Mouse (Mus musculus): ENCODE data around the gene Rpain. TPM values are rescaled to one million over a fixed set of nuclear protein-coding genes. Genes with fewer than 3 reads are reported as not detected.

The Rpain gene
- total RNA-seq, 1 experiment from 2014 or later = 45.4 TPM

- no peak for ATAC-seq (ENCODE audit: extremely low read depth, insufficient number of reproducible peaks, low FRiP score, poor library complexity, severe bottlenecking)
Observed at GRCm38 (mm10) chr11:70982030-70982429, 12.0 kb downstream of the Rpain start.

GRCm38 (mm10) chr11:70982557-70983228, 12.7 kb downstream of the Rpain start, which contains the start of gene C1qbp:
Gene C1qbp (minus strand): TSS chr11:70983026.
- ATAC-seq (ENCODE audit: extremely low read depth, insufficient number of reproducible peaks, low FRiP score, poor library complexity, severe bottlenecking) = peak; percentile 94

GRCm38 (mm10) chr11:71001167-71001566, 31.2 kb downstream of the Rpain start:
- ATAC-seq (ENCODE audit: extremely low read depth, insufficient number of reproducible peaks, low FRiP score, poor library complexity, severe bottlenecking) = no peak

GRCm38 (mm10) chr11:71003611-71004315, 33.8 kb downstream of the Rpain start:
- ATAC-seq (ENCODE audit: extremely low read depth, insufficient number of reproducible peaks, low FRiP score, poor library complexity, severe bottlenecking) = no peak

GRCm38 (mm10) chr11:71004316-71004773, 34.3 kb downstream of the Rpain start, which contains the start of gene Dhx33:
Gene Dhx33 (minus strand): TSS chr11:71004437.
- peak; percentile 99 for ATAC-seq (ENCODE audit: extremely low read depth, insufficient number of reproducible peaks, low FRiP score, poor library complexity, severe bottlenecking)

GRCm38 (mm10) chr11:71005046-71005445, 35.0 kb downstream of the Rpain start:
- ATAC-seq (ENCODE audit: extremely low read depth, insufficient number of reproducible peaks, low FRiP score, poor library complexity, severe bottlenecking) = no peak

GRCm38 (mm10) chr11:71007026-71007425, 37.0 kb downstream of the Rpain start:
- ATAC-seq (ENCODE audit: extremely low read depth, insufficient number of reproducible peaks, low FRiP score, poor library complexity, severe bottlenecking) = no peak

- no peak for ATAC-seq (ENCODE audit: extremely low read depth, insufficient number of reproducible peaks, low FRiP score, poor library complexity, severe bottlenecking)
Observed at GRCm38 (mm10) chr11:71007831-71008230, 37.8 kb downstream of the Rpain start.

- ATAC-seq (ENCODE audit: extremely low read depth, insufficient number of reproducible peaks, low FRiP score, poor library complexity, severe bottlenecking) = no peak
Observed at GRCm38 (mm10) chr11:71008321-71008720, 38.3 kb downstream of the Rpain start.

- ATAC-seq (ENCODE audit: extremely low read depth, insufficient number of reproducible peaks, low FRiP score, poor library complexity, severe bottlenecking) = no peak
Observed at GRCm38 (mm10) chr11:71012743-71013142, 42.7 kb downstream of the Rpain start.

- ATAC-seq (ENCODE audit: extremely low read depth, insufficient number of reproducible peaks, low FRiP score, poor library complexity, severe bottlenecking) = no peak
Observed at GRCm38 (mm10) chr11:71017051-71017450, 47.0 kb downstream of the Rpain start.

GRCm38 (mm10) chr11:71018416-71019200, 48.6 kb downstream of the Rpain start:
- ATAC-seq (ENCODE audit: extremely low read depth, insufficient number of reproducible peaks, low FRiP score, poor library complexity, severe bottlenecking) = no peak

GRCm38 (mm10) chr11:71019201-71020068, 49.4 kb downstream of the Rpain start, which contains the start of the genes Mis12 and Derl2:
Gene Mis12 (plus strand): TSS chr11:71019611.
Gene Derl2 (minus strand): TSS chr11:71019841.
- ATAC-seq (ENCODE audit: extremely low read depth, insufficient number of reproducible peaks, low FRiP score, poor library complexity, severe bottlenecking) = peak; percentile 95

Other genes starting within 250 kb of the Rpain start
- 2.6 and 2.8 TPM in 2 replicates for gene Zfp3, start 206.0 kb upstream of the Rpain start, total RNA-seq (2017)
- 15.1 and 25.1 TPM in 2 replicates for gene Scimp, start 157.6 kb upstream of the Rpain start, total RNA-seq (2017)
- gene Rabep1, start 125.4 kb upstream of the Rpain start, total RNA-seq (2017) = 76.0 and 84.5 TPM in 2 replicates
- gene Nup88, start 240 bp upstream of the Rpain start, total RNA-seq (2017) = 133 and 141 TPM in 2 replicates
- gene C1qbp, start 12.8 kb downstream of the Rpain start, total RNA-seq (2017) = 13.3 and 14.7 TPM in 2 replicates
- 20.7 and 21.8 TPM in 2 replicates for gene Dhx33, start 34.2 kb downstream of the Rpain start, total RNA-seq (2017)
- gene Mis12, start 49.4 kb downstream of the Rpain start, total RNA-seq (2017) = 16.8 and 20.4 TPM in 2 replicates
- 41.1 and 42.6 TPM in 2 replicates for gene Derl2, start 49.6 kb downstream of the Rpain start, total RNA-seq (2017)
- gene 6330403K07Rik, start 63.3 kb downstream of the Rpain start, total RNA-seq (2017) = not detected in 2 replicates
- gene Nlrp1a, start 174.5 kb downstream of the Rpain start, total RNA-seq (2017) = 9.9 and 12.7 TPM in 2 replicates

Data from neutrophil, adult 5-6 weeks (primary cell).